Mouse (Mus musculus): Measurements from ENCODE around the gene Frmd4b.
A peak's percentile ranks its signal among the peaks of the same experiment; 100 is the strongest.

The Frmd4b gene

DNA sequence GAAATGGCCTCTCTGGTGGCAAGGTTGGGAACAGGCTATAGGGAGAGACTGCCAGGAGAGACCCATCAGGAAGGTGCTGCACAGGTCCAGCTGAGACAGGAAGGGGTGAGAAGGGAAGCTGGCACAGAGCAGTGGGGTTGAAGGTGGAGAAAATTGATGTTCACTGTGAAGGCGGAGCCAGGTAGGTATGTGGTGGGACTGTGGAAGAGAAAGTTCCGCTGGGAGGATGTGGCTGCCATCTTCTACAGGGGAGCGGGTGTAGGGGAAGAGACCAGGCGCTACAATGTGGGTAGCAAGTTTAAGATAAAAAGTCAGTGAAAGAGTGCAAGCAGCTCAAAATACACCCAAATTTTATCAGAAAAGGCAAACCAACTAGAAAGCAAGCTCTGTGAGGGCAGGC is 143.7 kb downstream of the Frmd4b start:
- DNase-seq (ENCODE audit: low spot score), result no peak

GRCm38 (mm10) chr6:97472873-97473550 is 144.3 kb downstream of the Frmd4b start:
- no peak for DNase-seq (ENCODE audit: low spot score)

DNA sequence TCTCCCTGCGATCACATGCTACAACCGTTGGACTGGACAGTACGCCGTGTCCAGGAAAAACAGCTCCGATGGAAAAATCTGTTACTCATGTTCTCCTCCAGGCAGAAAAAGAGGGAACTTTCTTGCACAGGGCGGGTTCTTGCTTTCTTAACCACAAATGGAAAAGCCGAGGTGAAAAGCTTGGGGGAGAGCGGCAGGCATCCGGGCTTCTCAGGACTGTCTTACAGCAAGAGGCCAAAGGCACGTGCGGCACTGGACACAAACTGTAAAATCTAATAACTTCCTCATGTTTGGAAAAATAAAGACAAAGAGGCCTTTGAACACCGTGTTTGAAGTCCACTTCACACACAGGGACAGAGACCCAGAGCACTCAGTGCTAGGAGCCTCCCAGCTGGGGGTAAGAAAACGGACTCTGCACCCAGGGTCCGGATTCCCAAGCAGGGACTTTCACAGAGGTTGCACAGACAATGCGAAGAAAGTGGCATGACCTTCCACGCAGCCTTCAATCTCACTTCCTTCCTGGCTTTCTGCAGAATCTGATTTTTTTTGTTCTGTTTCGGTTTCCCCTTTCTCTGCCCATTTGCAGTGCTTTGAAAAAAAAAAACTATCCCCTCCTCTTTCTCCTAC is 153.3 kb downstream of the Frmd4b start:
- no peak for DNase-seq (ENCODE audit: low spot score)

GRCm38 (mm10) chr6:97462421-97462820 is 154.9 kb downstream of the Frmd4b start:
- no peak for DNase-seq (ENCODE audit: low spot score)

- DNase-seq (ENCODE audit: low spot score), result no peak
These were observed 158.2 kb downstream of the Frmd4b start for GRCm38 (mm10) chr6:97459112-97459511.

- no peak for DNase-seq (ENCODE audit: low spot score)
These were observed 159.0 kb downstream of the Frmd4b start for GRCm38 (mm10) chr6:97458358-97458757.

- no peak for DNase-seq (ENCODE audit: low spot score)
These were observed 159.4 kb downstream of the Frmd4b start for GRCm38 (mm10) chr6:97457954-97458353.

DNA sequence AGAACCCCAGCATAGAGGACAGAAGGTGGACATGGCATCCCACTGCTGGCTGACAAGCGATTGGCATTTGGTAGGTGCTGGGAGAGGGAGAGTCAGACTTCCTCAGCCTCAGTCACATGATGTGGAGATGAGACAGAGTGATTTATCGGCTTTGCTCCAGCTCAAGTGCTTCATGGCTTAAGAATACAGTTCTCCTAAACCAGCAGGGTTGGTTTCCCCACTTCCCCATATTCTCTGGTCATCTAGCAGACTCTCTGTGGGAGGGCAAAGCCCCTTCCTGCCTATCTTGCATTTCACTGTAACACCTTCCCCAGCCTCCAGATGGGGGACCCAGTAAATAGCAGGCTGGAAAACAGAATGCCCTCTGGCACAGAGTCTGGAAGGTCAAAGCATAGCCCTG is 160.1 kb downstream of the Frmd4b start:
- no peak for DNase-seq (ENCODE audit: low spot score)

- DNase-seq (ENCODE audit: low spot score), result no peak
These were observed 165.1 kb downstream of the Frmd4b start for GRCm38 (mm10) chr6:97452223-97452622.

DNA sequence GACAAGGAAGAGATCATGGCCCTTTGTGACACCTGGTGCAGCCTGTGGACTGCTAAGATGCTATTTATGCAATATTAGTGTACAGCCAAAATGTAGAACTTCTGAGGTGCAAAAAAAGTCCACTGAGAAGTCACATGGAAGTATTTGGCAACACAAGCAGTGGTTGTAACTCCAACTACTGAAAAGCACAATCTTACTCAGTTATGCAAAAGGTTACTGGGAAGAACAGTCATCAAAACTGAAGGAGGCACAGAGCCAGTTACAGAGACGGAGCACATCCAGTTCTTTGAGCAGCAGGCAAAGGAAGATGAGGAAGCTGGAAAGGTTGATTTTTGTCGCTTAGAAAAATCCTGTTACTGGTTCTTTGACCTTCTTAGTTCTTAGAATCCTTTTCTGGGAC is 167.5 kb downstream of the Frmd4b start:
- peak; percentile 96 for DNase-seq (ENCODE audit: low spot score)

- DNase-seq (ENCODE audit: low spot score), result no peak
These were observed 170.3 kb downstream of the Frmd4b start for GRCm38 (mm10) chr6:97447020-97447419.

GRCm38 (mm10) chr6:97444145-97444544 is 173.2 kb downstream of the Frmd4b start:
- no peak for DNase-seq (ENCODE audit: low spot score)

- DNase-seq (ENCODE audit: low spot score), result no peak
These were observed 173.8 kb downstream of the Frmd4b start for GRCm38 (mm10) chr6:97443522-97443921.

GRCm38 (mm10) chr6:97441357-97441756 is 176.0 kb downstream of the Frmd4b start:
- DNase-seq (ENCODE audit: low spot score), result peak; percentile 79

DNA sequence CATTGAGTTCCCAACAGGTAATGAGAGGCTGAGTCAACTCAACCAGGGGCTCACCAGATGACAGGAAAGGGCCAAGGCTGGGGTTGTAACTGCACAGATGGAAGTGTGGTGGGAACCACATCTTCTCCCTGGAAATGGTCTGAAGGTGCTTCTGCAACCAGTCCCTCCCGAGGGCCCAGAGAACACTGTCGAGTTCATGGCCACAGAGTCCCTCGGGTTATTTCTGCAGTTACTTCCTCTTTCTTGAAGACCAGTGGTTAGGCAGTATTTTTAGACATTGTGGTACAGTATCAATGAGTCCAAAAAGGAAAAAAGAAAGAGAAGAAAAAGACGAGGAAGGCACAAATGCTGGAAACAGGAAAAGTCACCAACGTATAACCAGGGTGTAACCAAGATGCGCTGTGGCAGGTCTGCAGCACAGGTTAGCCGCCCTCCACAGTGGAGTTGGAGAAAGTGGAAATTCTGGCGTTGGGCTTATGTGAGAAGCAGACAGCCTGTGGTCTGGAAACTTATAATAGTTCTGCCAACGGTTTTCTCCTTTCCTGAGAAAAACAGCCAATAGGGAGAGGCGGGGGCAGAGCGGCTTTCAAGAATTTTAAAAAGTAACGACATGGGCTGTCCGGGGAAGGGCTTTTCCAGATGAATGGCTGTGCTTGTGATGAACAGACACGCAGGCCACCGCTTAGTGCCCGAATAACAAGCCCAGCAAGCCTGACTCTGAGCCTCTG is 178.3 kb downstream of the Frmd4b start:
- no peak for DNase-seq (ENCODE audit: low spot score)

DNA sequence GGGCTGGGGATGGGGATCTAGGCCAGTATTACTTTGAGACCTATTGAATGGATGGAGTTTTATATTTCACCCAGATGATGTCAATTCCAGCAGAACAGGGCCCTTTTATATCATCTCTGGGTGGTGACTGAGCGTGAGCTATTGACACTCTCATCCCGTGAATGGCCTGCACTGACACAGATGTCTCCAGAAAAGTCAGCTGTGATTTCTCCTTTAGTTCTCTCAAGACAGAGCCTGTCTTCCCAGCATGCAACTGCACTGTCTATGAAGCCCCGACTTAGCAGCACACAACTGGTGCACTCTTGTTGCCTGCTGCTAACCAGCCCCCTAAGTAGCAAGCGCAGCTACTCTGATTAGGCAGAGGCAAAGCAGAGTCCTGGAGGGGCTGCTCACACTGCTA is 182.6 kb downstream of the Frmd4b start:
- DNase-seq (ENCODE audit: low spot score), result no peak

- DNase-seq (ENCODE audit: low spot score), result no peak
These were observed 185.9 kb downstream of the Frmd4b start for GRCm38 (mm10) chr6:97431309-97432004.

DNA sequence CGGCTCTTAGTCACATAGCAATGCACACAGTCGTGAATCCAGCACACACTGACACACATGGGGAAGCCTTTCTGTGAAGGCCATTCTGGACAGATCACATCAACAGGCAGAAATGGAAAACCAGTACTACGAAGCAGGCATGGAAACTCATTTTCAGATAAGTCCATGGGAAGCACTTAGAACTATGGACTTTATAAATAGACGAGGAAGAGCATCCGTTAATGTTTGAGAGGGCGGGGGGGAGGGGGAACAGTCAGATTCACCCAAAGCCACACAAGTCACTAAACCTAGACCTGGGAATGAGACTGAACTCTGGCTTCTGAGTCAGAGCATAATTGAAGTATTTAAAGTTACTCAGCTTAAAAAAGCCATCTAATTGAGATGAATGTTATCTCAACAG is 186.8 kb downstream of the Frmd4b start:
- no peak for DNase-seq (ENCODE audit: low spot score)

- DNase-seq (ENCODE audit: low spot score), result no peak
These were observed 187.5 kb downstream of the Frmd4b start for GRCm38 (mm10) chr6:97429688-97430343.

GRCm38 (mm10) chr6:97419771-97420446 is 197.4 kb downstream of the Frmd4b start:
- peak; percentile 91 for DNase-seq (ENCODE audit: low spot score)

GRCm38 (mm10) chr6:97416972-97417554 is 200.3 kb downstream of the Frmd4b start:
- DNase-seq (ENCODE audit: low spot score), result peak; percentile 71
